Mouse (Mus musculus): ENCODE data around the gene Sfxn2. TPM values are rescaled to one million over a fixed set of nuclear protein-coding genes. Genes with fewer than 3 reads are reported as not detected.

The Sfxn2 gene
- polyA plus RNA-seq, 2 experiments = 7.4 to 15.0 TPM

GRCm38 (mm10) chr19:46558009-46558408 is 15.2 kb upstream of the Sfxn2 start:
- Histone ChIP-seq H3K36me3 (replicated peaks; ENCODE audit: control insufficient read depth, insufficient read depth, low read depth) (no peaks in the 10 kb centered on the region), H3K4me2 (ENCODE audit: low read depth) (no peak overlapping the region), H3K27me3 (ENCODE audit: control insufficient read depth, insufficient read depth, low read length) (no peaks in the 10 kb centered on the region), H3K9me3 (ENCODE audit: control insufficient read depth, low read length) (no peaks in the 10 kb centered on the region), H3K4me1 (replicated peaks; ENCODE audit: control insufficient read depth in 2 of 2, insufficient read depth in 2 of 2, low read length in 1 of 2) (peaks cover 15 to 17% of the 10 kb centered on the region in 2 experiments), H3K27ac (no peak overlapping the region), H3K4me3 (ENCODE audit: insufficient read depth in 1 of 2, low read depth in 2 of 2, low read length in 2 of 2) (no peak overlapping the region), H3K9ac (replicated peaks) (no peak overlapping the region)
- 76% methylated on average over 8 of the region's 8 CpGs for WGBS (ENCODE audit: insufficient replicate concordance)
- ATAC-seq (ENCODE audit: insufficient read depth) (no peak), DNase-seq (ENCODE audit: low read depth in 3 of 3, low spot score in 3 of 3) (no peak)
- TF ChIP-seq EP300 (IDR thresholded peaks at IDR 0.05; ENCODE audit: low read depth) (no peak), CTCF (IDR thresholded peaks at IDR 0.05; ENCODE audit: low read depth) (peak; percentile 16; the same call in 1 of the 2 replicates)

GRCm38 (mm10) chr19:46558631-46559030 is 14.5 kb upstream of the Sfxn2 start:
- H3K4me3 ChIP-seq (ENCODE audit: insufficient read depth in 1 of 2, low read depth in 2 of 2, low read length in 2 of 2) = no peak overlapping the region
- no peak for TF ChIP-seq CTCF (IDR thresholded peaks at IDR 0.05; ENCODE audit: low read depth)
- no peak overlapping the region for H3K4me2 ChIP-seq (ENCODE audit: low read depth)
- DNase-seq (ENCODE audit: low read depth in 3 of 3, low spot score in 3 of 3) (no peak), ATAC-seq (ENCODE audit: insufficient read depth) (no peak)
- WGBS (ENCODE audit: insufficient replicate concordance) = 74% methylated on average over 12 of the region's 12 CpGs
- no peaks in the 10 kb centered on the region for H3K9me3 ChIP-seq (ENCODE audit: control insufficient read depth, low read length)
- H3K9ac ChIP-seq (replicated peaks) = no peak overlapping the region
- H3K36me3 ChIP-seq (replicated peaks; ENCODE audit: control insufficient read depth, insufficient read depth, low read depth) = no peaks in the 10 kb centered on the region
- peaks cover 11% of the 10 kb centered on the region in 2 experiments for H3K4me1 ChIP-seq (replicated peaks; ENCODE audit: control insufficient read depth in 2 of 2, insufficient read depth in 2 of 2, low read length in 1 of 2)
- H3K27ac ChIP-seq = no peak overlapping the region
- no peaks in the 10 kb centered on the region for H3K27me3 ChIP-seq (ENCODE audit: control insufficient read depth, insufficient read depth, low read length)

- Histone ChIP-seq H3K9ac (replicated peaks) (no peak overlapping the region), H3K4me2 (ENCODE audit: low read depth) (no peak overlapping the region), H3K4me3 (ENCODE audit: insufficient read depth in 1 of 2, low read depth in 2 of 2, low read length in 2 of 2) (no peak overlapping the region), H3K4me1 (replicated peaks; ENCODE audit: control insufficient read depth in 2 of 2, insufficient read depth in 2 of 2, low read length in 1 of 2) (peaks cover 0 to 3% of the 10 kb centered on the region in 2 experiments; a peak in 1 of 4 replicates), H3K27me3 (ENCODE audit: control insufficient read depth, insufficient read depth, low read length) (no peaks in the 10 kb centered on the region), H3K36me3 (replicated peaks; ENCODE audit: control insufficient read depth, insufficient read depth, low read depth) (no peaks in the 10 kb centered on the region), H3K27ac (no peak overlapping the region), H3K9me3 (ENCODE audit: control insufficient read depth, low read length) (no peaks in the 10 kb centered on the region)
- DNase-seq (ENCODE audit: low read depth in 3 of 3, low spot score in 3 of 3) = peak in 1 of 3 experiments; percentile 44
- peak; percentile 51; the same call in 1 of the 2 replicates for ATAC-seq (ENCODE audit: insufficient read depth)
- WGBS (ENCODE audit: insufficient replicate concordance) = 33% methylated on average over 1 of the region's 1 CpGs
- TF ChIP-seq EP300 (IDR thresholded peaks at IDR 0.05; ENCODE audit: low read depth) (no peak), CTCF (IDR thresholded peaks at IDR 0.05; ENCODE audit: low read depth) (peak; percentile 89)
These were observed 11.0 kb upstream of the Sfxn2 start for GRCm38 (mm10) chr19:46562132-46562531.

- Histone ChIP-seq H3K9me3 (ENCODE audit: control insufficient read depth, low read length) (no peaks in the 10 kb centered on the region), H3K36me3 (replicated peaks; ENCODE audit: control insufficient read depth, insufficient read depth, low read depth) (no peaks in the 10 kb centered on the region), H3K4me3 (ENCODE audit: insufficient read depth in 1 of 2, low read depth in 2 of 2, low read length in 2 of 2) (no peak overlapping the region), H3K27ac (no peak overlapping the region), H3K4me1 (replicated peaks; ENCODE audit: control insufficient read depth in 2 of 2, insufficient read depth in 2 of 2, low read length in 1 of 2) (peaks cover 0 to 3% of the 10 kb centered on the region in 2 experiments; a peak in 1 of 4 replicates), H3K4me2 (ENCODE audit: low read depth) (no peak overlapping the region), H3K27me3 (ENCODE audit: control insufficient read depth, insufficient read depth, low read length) (no peaks in the 10 kb centered on the region), H3K9ac (replicated peaks) (no peak overlapping the region)
- TF ChIP-seq CTCF (IDR thresholded peaks at IDR 0.05; ENCODE audit: low read depth) = no peak
- TF ChIP-seq EP300 (IDR thresholded peaks at IDR 0.05; ENCODE audit: low read depth) = no peak
- no peak for DNase-seq (ENCODE audit: low read depth in 3 of 3, low spot score in 3 of 3)
- no peak for ATAC-seq (ENCODE audit: insufficient read depth)
- 78% methylated on average over 14 of the region's 14 CpGs for WGBS (ENCODE audit: insufficient replicate concordance)
These were observed 10.3 kb upstream of the Sfxn2 start for GRCm38 (mm10) chr19:46562581-46563515.

- no peak for ATAC-seq (ENCODE audit: insufficient read depth)
- H3K9me3 ChIP-seq (ENCODE audit: control insufficient read depth, low read length) = no peaks in the 10 kb centered on the region
- WGBS (ENCODE audit: insufficient replicate concordance) = 71% methylated on average over 4 of the region's 4 CpGs
- no peaks in the 10 kb centered on the region for H3K36me3 ChIP-seq (replicated peaks; ENCODE audit: control insufficient read depth, insufficient read depth, low read depth)
- no peaks in the 10 kb centered on the region for H3K27me3 ChIP-seq (ENCODE audit: control insufficient read depth, insufficient read depth, low read length)
- no peak overlapping the region for H3K4me2 ChIP-seq (ENCODE audit: low read depth)
- no peak overlapping the region for H3K4me3 ChIP-seq (ENCODE audit: insufficient read depth in 1 of 2, low read depth in 2 of 2, low read length in 2 of 2)
- TF ChIP-seq EP300 (IDR thresholded peaks at IDR 0.05; ENCODE audit: low read depth) (no peak), CTCF (IDR thresholded peaks at IDR 0.05; ENCODE audit: low read depth) (no peak)
- peaks cover 0 to 3% of the 10 kb centered on the region in 2 experiments; a peak in 1 of 4 replicates for H3K4me1 ChIP-seq (replicated peaks; ENCODE audit: control insufficient read depth in 2 of 2, insufficient read depth in 2 of 2, low read length in 1 of 2)
- no peak overlapping the region for H3K9ac ChIP-seq (replicated peaks)
- H3K27ac ChIP-seq = no peak overlapping the region
- no peak for DNase-seq (ENCODE audit: low read depth in 3 of 3, low spot score in 3 of 3)
These were observed 9.6 kb upstream of the Sfxn2 start for GRCm38 (mm10) chr19:46563603-46564002.
